Mouse (Mus musculus) ES-E14 (cell line): ENCODE data around the gene Entpd3. TPM values are rescaled to one million over a fixed set of nuclear protein-coding genes. Genes with fewer than 3 reads are reported as not detected.
A peak's percentile ranks its signal among the peaks of the same experiment; 100 is the strongest.

Source experiments
- DNase-seq: peaks from one replicate; pipeline ENCODE4 v3.0.0-alpha.2; 2013; ENCODE audit warnings: low read depth, low spot score
- H3K27ac ChIP-seq: 2 replicates; pipeline ENCODE4 v1.5.1; 2012; ENCODE audit warnings: low read depth, mild to moderate bottlenecking, low read length, moderate library complexity, mixed read lengths; ENCODE audit not compliant: poor library complexity, insufficient read depth, severe bottlenecking
- H3K36me3 ChIP-seq: 2 replicates; pipeline ENCODE4 v1.6.1; 2012; ENCODE audit warnings: mild to moderate bottlenecking, low read length, moderate library complexity, mixed read lengths; ENCODE audit not compliant: control insufficient read depth, poor library complexity, insufficient read depth, severe bottlenecking
- H3K4me1 ChIP-seq, 2 experiments: fragments of 150-350 bp in 1 of 2; sonication (generic) in 1 of 2; 2 replicates each; pipeline ENCODE4 v1.6.1; 2012; ENCODE audit warnings: low read length in 2 of 2, mild to moderate bottlenecking in 1 of 2, mixed read lengths in 1 of 2; ENCODE audit not compliant: control insufficient read depth in 2 of 2, insufficient read depth in 2 of 2, poor library complexity in 1 of 2
- H3K4me3 ChIP-seq, 2 experiments: fragments of 150-350 bp in 1 of 2; sonication (generic) in 1 of 2; 2 replicates each; pipeline ENCODE4 v1.5.1; 2012; ENCODE audit warnings: low read length in 2 of 2, low read depth in 1 of 2, mild to moderate bottlenecking in 1 of 2, mixed read lengths in 1 of 2; ENCODE audit not compliant: insufficient read depth in 1 of 2, poor library complexity in 1 of 2, severe bottlenecking in 1 of 2
- H3K9ac ChIP-seq: 2 replicates; pipeline ENCODE4 v1.6.1; 2012; ENCODE audit warnings: low read depth, mild to moderate bottlenecking, low read length, mixed read lengths; ENCODE audit not compliant: poor library complexity, insufficient read depth, severe bottlenecking
- H3K9me3 ChIP-seq: fragments of 150-350 bp; sonication (generic); 2 replicates; pipeline ENCODE4 v1.6.1; 2012; ENCODE audit warnings: low read depth, mild to moderate bottlenecking, low read length; ENCODE audit not compliant: control insufficient read depth, insufficient read depth
- CHD2 ChIP-seq: IDR thresholded peaks from 2 replicates; pipeline ENCODE4 v1.6.1; 2014; ENCODE audit warnings: mild to moderate bottlenecking, low read depth, low read length, inconsistent platforms
- HCFC1 ChIP-seq: IDR thresholded peaks from 2 replicates; pipeline ENCODE4 v1.6.1; 2012; ENCODE audit warnings: low read length, inconsistent platforms, borderline replicate concordance; ENCODE audit not compliant: insufficient read depth
- MAFK ChIP-seq: IDR thresholded peaks from 2 replicates; pipeline ENCODE4 v1.6.1; 2014; ENCODE audit warnings: mild to moderate bottlenecking, low read depth, low read length, inconsistent platforms; ENCODE audit not compliant: insufficient read depth
- ZC3H11A ChIP-seq: IDR thresholded peaks from 2 replicates; pipeline ENCODE4 v1.6.1; 2012; ENCODE audit warnings: low read depth, mild to moderate bottlenecking, inconsistent platforms, low read length, borderline replicate concordance
- ZNF384 ChIP-seq: IDR thresholded peaks from 2 replicates; pipeline ENCODE4 v1.6.1; 2012; ENCODE audit warnings: low read depth, low read length, inconsistent platforms
- in situ Hi-C, 2 experiments: fragments of 600-800 bp; cut with MboI; formaldehyde crosslinking; loops; one replicate each; pipeline ENCODE4 v1.15.1; 2025; ENCODE audit warnings: low sequenced_read_pairs in 2 of 2, inconsistent platforms in 1 of 2; ENCODE audit not compliant: unreplicated experiment in 2 of 2
- total RNA-seq: library from RNA; depleted of rRNA; stranded (reverse); fragments of 300-350 nt; gene quantifications from 2 replicates; pipeline ENCODE4 v1.2.3, GENCODE M21; 2012

Gene Entpd3
- total RNA-seq, 1 experiment = 0.45 TPM

DNA sequence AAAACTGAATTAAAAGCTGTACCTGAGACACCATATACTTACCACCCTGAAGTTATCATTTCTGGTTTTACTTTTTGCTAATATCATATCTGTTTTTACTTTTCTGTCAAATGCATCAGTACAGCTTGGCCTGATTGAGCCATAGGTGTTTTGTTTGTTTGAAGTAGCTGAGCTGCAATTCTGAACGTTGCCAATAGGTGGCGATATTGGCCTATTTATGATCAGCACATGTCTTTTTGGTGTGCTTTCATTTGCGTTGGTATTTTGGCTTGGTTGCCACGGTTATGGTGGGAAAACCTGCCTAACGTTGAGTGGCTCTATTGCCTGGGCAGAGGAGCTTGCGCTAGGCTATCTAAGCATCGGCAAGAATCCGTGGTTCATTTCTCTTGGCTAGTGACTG, 37.6 kb upstream of the Entpd3 start:
- TF ChIP-seq CHD2 (no peak), ZC3H11A (0 out of 2 replicates have a peak, but pooled peaks have one; percentile 59), MAFK (no peak)
- Histone ChIP-seq H3K36me3 (no peaks in the 10 kb centered on the region), H3K27ac (no peak overlapping the region), H3K4me3 (no peak overlapping the region), H3K4me1 (no peaks in the 10 kb centered on the region), H3K9me3 (no peaks in the 10 kb centered on the region), H3K9ac (no peak overlapping the region)
- peak; percentile 87 for DNase-seq
- in situ Hi-C loops = loop anchor here in 1 of 2 experiments (5.0 kb wide), 1 partner anchor 80 kb away; no protein-coding TSS in a partner anchor

DNA sequence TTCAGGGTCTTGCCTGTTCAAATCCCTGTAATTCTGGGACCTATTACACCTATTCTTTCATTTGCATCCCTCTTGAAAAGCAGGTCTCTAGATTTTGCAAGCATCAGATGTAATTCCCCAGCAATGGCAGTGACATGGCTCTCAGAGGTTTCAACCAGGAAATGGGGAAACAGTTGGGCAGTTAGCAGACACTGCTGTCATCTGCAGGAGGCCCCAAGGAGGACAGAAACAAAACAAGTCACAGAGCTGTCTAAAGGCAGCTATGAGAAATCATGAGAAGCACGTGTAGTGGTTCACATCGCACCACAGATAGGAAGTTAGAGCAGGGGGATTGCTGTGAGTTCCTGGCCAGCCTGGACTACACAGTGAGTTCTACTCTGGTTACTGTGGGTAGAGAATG, 35.2 kb upstream of the Entpd3 start:
- no peaks in the 10 kb centered on the region for H3K9me3 ChIP-seq
- no peak overlapping the region for H3K27ac ChIP-seq
- no peaks in the 10 kb centered on the region for H3K4me1 ChIP-seq
- no peaks in the 10 kb centered on the region for H3K36me3 ChIP-seq
- DNase-seq = no peak
- in situ Hi-C loops = loop anchor here in 1 of 2 experiments (5.0 kb wide), 1 partner anchor 78 kb away; no protein-coding TSS in a partner anchor
- H3K9ac ChIP-seq = no peak overlapping the region
- H3K4me3 ChIP-seq = no peak overlapping the region
- no peak for TF ChIP-seq ZNF384
- no peak for TF ChIP-seq CHD2
- TF ChIP-seq HCFC1 = no peak
- TF ChIP-seq MAFK = no peak
- no peak for TF ChIP-seq ZC3H11A

DNA sequence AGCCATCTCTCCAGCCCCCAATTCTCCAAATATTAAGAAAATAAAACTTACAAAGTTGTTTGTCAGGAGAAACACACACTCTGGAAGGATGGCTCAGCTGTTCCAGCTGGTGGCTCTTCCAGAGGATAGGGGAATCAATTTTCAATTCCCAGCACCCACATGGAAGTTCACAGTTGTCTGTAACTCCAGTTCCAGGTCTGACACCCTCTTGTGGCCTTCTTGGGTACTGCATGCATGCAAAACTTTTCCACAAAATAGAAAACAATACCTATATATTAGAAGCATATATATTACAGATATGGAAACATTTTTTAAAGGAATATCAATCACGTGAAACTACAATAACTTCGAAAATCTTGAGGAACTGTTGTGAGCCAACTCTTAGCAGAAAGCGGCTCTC, 27.8 kb upstream of the Entpd3 start:
- no peak overlapping the region for H3K9ac ChIP-seq
- no peaks in the 10 kb centered on the region for H3K9me3 ChIP-seq
- no peak overlapping the region for H3K27ac ChIP-seq
- H3K4me1 ChIP-seq = no peaks in the 10 kb centered on the region
- in situ Hi-C loops = no loop called here
- DNase-seq = no peak
- H3K4me3 ChIP-seq = no peak overlapping the region
- no peak for TF ChIP-seq MAFK
- no peak for TF ChIP-seq ZC3H11A
- no peak for TF ChIP-seq HCFC1
- no peak for TF ChIP-seq ZNF384
- no peak for TF ChIP-seq CHD2
- H3K36me3 ChIP-seq = no peaks in the 10 kb centered on the region

DNA sequence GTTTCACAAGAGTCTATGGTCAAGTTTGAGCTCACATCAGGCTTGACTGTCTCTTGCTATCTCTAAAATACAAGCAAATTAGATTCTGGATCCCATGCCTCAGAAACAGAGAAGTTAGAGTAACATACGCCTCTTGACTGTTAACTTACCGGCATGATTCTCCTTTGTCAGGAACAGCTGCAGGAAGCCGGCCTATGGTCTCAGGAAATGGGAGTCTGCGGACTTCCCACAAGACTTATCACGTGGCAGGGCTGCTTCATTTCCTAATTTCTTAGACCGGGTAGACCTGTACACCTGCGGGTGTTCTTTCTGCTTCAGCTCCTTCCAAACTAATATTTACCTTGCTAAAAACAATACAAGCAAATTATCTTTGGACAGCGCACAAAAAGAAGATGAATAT, 22.9 kb upstream of the Entpd3 start:
- Histone ChIP-seq H3K27ac (no peak overlapping the region), H3K36me3 (no peaks in the 10 kb centered on the region), H3K9ac (no peak overlapping the region), H3K4me3 (no peak overlapping the region), H3K9me3 (no peaks in the 10 kb centered on the region), H3K4me1 (no peaks in the 10 kb centered on the region)
- no peak for DNase-seq
- no peak for TF ChIP-seq MAFK
- no peak for TF ChIP-seq CHD2
- TF ChIP-seq ZNF384 = no peak
- TF ChIP-seq ZC3H11A = no peak
- TF ChIP-seq HCFC1 = no peak
- in situ Hi-C loops = no loop called here

DNA sequence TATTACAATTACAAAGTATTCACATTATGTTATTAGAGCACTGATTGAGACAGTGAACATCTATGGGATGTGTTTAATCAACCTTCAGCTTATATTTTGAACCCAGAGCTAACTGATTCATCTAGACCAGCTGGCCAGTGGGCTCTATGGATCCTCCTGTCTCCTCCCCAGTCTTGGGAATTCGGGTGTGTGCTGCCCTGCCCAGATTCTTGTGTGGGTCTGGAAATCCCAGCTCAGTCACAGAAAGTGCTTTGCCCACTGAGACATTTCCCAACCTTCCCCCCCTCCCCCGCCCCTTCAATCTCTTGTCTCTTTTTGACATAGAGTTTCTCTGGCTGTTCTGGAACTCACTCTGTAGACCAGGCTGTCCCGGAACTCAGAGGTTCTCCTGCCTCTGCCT, 20.7 kb upstream of the Entpd3 start:
- in situ Hi-C loops = no loop called here
- Histone ChIP-seq H3K4me1 (no peaks in the 10 kb centered on the region), H3K4me3 (no peak overlapping the region), H3K9me3 (no peaks in the 10 kb centered on the region), H3K9ac (no peak overlapping the region), H3K27ac (no peak overlapping the region), H3K36me3 (no peaks in the 10 kb centered on the region)
- DNase-seq = no peak
- TF ChIP-seq HCFC1 = no peak
- TF ChIP-seq ZNF384 = no peak
- no peak for TF ChIP-seq ZC3H11A
- TF ChIP-seq CHD2 = no peak
- no peak for TF ChIP-seq MAFK
